Mouse (Mus musculus): ENCODE measurements around the gene Arfrp1. TPM values are rescaled to one million over a fixed set of nuclear protein-coding genes. Genes with fewer than 3 reads are reported as not detected.

Arfrp1 gene
- total RNA-seq, 1 experiment, result 32.8 TPM

- H3K27ac ChIP-seq (ENCODE audit: insufficient read depth, low read depth, low read length, poor library complexity, severe bottlenecking), result no peak overlapping the region
- no peaks in the 10 kb centered on the region for H3K36me3 ChIP-seq (ENCODE audit: control insufficient read depth, insufficient read depth, low read length, poor library complexity, severe bottlenecking)
- no peak overlapping the region for H3K4me3 ChIP-seq (ENCODE audit: insufficient read depth in 1 of 2, low read depth in 1 of 2, low read length in 2 of 2, poor library complexity in 1 of 2, severe bottlenecking in 1 of 2)
- in situ Hi-C loops (cut with MboI; ENCODE audit: low sequenced_read_pairs in 2 of 2, unreplicated experiment in 2 of 2), result no loop called here
- H3K9me3 ChIP-seq (ENCODE audit: control insufficient read depth, insufficient read depth, low read depth, low read length), result no peaks in the 10 kb centered on the region
- TF ChIP-seq CHD2 (IDR thresholded peaks at IDR 0.05; ENCODE audit: low read depth, low read length) (no peak), ZC3H11A (IDR thresholded peaks at IDR 0.05; ENCODE audit: borderline replicate concordance, low read depth, low read length) (no peak)
- DNase-seq (ENCODE audit: low read depth, low spot score), result no peak
- H3K9ac ChIP-seq (ENCODE audit: insufficient read depth, low read depth, low read length, poor library complexity, severe bottlenecking), result no peak overlapping the region
- H3K4me1 ChIP-seq (ENCODE audit: control insufficient read depth in 2 of 2, insufficient read depth in 2 of 2, low read length in 2 of 2, poor library complexity in 1 of 2), result peaks cover 0 to 2% of the 10 kb centered on the region in 2 experiments; a peak in 2 of 4 replicates
Measured at GRCm38 (mm10) chr2:181403722-181404121, 38.5 kb upstream of the Arfrp1 start.

GRCm38 (mm10) chr2:181401497-181401896, 36.3 kb upstream of the Arfrp1 start:
- DNase-seq (ENCODE audit: low read depth, low spot score), result no peak
- Histone ChIP-seq H3K9me3 (ENCODE audit: control insufficient read depth, insufficient read depth, low read depth, low read length) (no peaks in the 10 kb centered on the region), H3K4me3 (ENCODE audit: insufficient read depth in 1 of 2, low read depth in 1 of 2, low read length in 2 of 2, poor library complexity in 1 of 2, severe bottlenecking in 1 of 2) (no peak overlapping the region), H3K36me3 (ENCODE audit: control insufficient read depth, insufficient read depth, low read length, poor library complexity, severe bottlenecking) (no peaks in the 10 kb centered on the region), H3K27ac (ENCODE audit: insufficient read depth, low read depth, low read length, poor library complexity, severe bottlenecking) (no peak overlapping the region), H3K4me1 (ENCODE audit: control insufficient read depth in 2 of 2, insufficient read depth in 2 of 2, low read length in 2 of 2, poor library complexity in 1 of 2) (no peaks in the 10 kb centered on the region; a peak in 1 of 4 replicates), H3K9ac (ENCODE audit: insufficient read depth, low read depth, low read length, poor library complexity, severe bottlenecking) (no peak overlapping the region)
- TF ChIP-seq MAFK (IDR thresholded peaks at IDR 0.05; ENCODE audit: insufficient read depth, low read depth, low read length) (no peak), ZNF384 (IDR thresholded peaks at IDR 0.05; ENCODE audit: low read depth, low read length) (no peak), ZC3H11A (IDR thresholded peaks at IDR 0.05; ENCODE audit: borderline replicate concordance, low read depth, low read length) (no peak)
- in situ Hi-C loops (cut with MboI; ENCODE audit: low sequenced_read_pairs in 2 of 2, unreplicated experiment in 2 of 2), result no loop called here

GRCm38 (mm10) chr2:181397207-181397761, 32.1 kb upstream of the Arfrp1 start:
- in situ Hi-C loops (cut with MboI; ENCODE audit: low sequenced_read_pairs in 2 of 2, unreplicated experiment in 2 of 2), result no loop called here
- DNase-seq (ENCODE audit: low read depth, low spot score), result no peak

GRCm38 (mm10) chr2:181394086-181394485, 28.9 kb upstream of the Arfrp1 start:
- H3K9ac ChIP-seq (ENCODE audit: insufficient read depth, low read depth, low read length, poor library complexity, severe bottlenecking), result no peak overlapping the region
- TF ChIP-seq HCFC1 (IDR thresholded peaks at IDR 0.05; ENCODE audit: borderline replicate concordance, insufficient read depth, low read length) (no peak), ZNF384 (IDR thresholded peaks at IDR 0.05; ENCODE audit: low read depth, low read length) (no peak), MAFK (IDR thresholded peaks at IDR 0.05; ENCODE audit: insufficient read depth, low read depth, low read length) (no peak), CHD2 (IDR thresholded peaks at IDR 0.05; ENCODE audit: low read depth, low read length) (no peak), ZC3H11A (IDR thresholded peaks at IDR 0.05; ENCODE audit: borderline replicate concordance, low read depth, low read length) (no peak)
- H3K4me3 ChIP-seq (ENCODE audit: insufficient read depth in 1 of 2, low read depth in 1 of 2, low read length in 2 of 2, poor library complexity in 1 of 2, severe bottlenecking in 1 of 2), result no peak overlapping the region
- H3K4me1 ChIP-seq (ENCODE audit: control insufficient read depth in 2 of 2, insufficient read depth in 2 of 2, low read length in 2 of 2, poor library complexity in 1 of 2), result no peaks in the 10 kb centered on the region
- no peaks in the 10 kb centered on the region for H3K9me3 ChIP-seq (ENCODE audit: control insufficient read depth, insufficient read depth, low read depth, low read length)
- no peak overlapping the region for H3K27ac ChIP-seq (ENCODE audit: insufficient read depth, low read depth, low read length, poor library complexity, severe bottlenecking)
- no peak for DNase-seq (ENCODE audit: low read depth, low spot score)
- no peaks in the 10 kb centered on the region; the same call in 1 of the 2 replicates for H3K36me3 ChIP-seq (ENCODE audit: control insufficient read depth, insufficient read depth, low read length, poor library complexity, severe bottlenecking)
- in situ Hi-C loops (cut with MboI; ENCODE audit: low sequenced_read_pairs in 2 of 2, unreplicated experiment in 2 of 2), result no loop called here

More at GRCm38 (mm10) chr2:181397207-181397761, 32.1 kb upstream of the Arfrp1 start:
- Histone ChIP-seq H3K9ac (ENCODE audit: insufficient read depth, low read depth, low read length, poor library complexity, severe bottlenecking) (no peak overlapping the region), H3K9me3 (ENCODE audit: control insufficient read depth, insufficient read depth, low read depth, low read length) (no peaks in the 10 kb centered on the region), H3K27ac (ENCODE audit: insufficient read depth, low read depth, low read length, poor library complexity, severe bottlenecking) (no peak overlapping the region), H3K4me1 (ENCODE audit: control insufficient read depth in 2 of 2, insufficient read depth in 2 of 2, low read length in 2 of 2, poor library complexity in 1 of 2) (no peaks in the 10 kb centered on the region; a peak in 1 of 4 replicates), H3K36me3 (ENCODE audit: control insufficient read depth, insufficient read depth, low read length, poor library complexity, severe bottlenecking) (no peaks in the 10 kb centered on the region; the same call in 1 of the 2 replicates), H3K4me3 (ENCODE audit: insufficient read depth in 1 of 2, low read depth in 1 of 2, low read length in 2 of 2, poor library complexity in 1 of 2, severe bottlenecking in 1 of 2) (no peak overlapping the region)
- no peak for TF ChIP-seq ZNF384 (IDR thresholded peaks at IDR 0.05; ENCODE audit: low read depth, low read length)
- TF ChIP-seq HCFC1 (IDR thresholded peaks at IDR 0.05; ENCODE audit: borderline replicate concordance, insufficient read depth, low read length), result no peak
- no peak for TF ChIP-seq ZC3H11A (IDR thresholded peaks at IDR 0.05; ENCODE audit: borderline replicate concordance, low read depth, low read length)
- no peak for TF ChIP-seq MAFK (IDR thresholded peaks at IDR 0.05; ENCODE audit: insufficient read depth, low read depth, low read length)
- TF ChIP-seq CHD2 (IDR thresholded peaks at IDR 0.05; ENCODE audit: low read depth, low read length), result no peak
